Mouse (Mus musculus) heart, adult 2 months (tissue): ENCODE measurements around the gene Dynlt1f.
"Not testable (repeated sequence)": the region's sequence is repeated elsewhere in the genome, so short reads cannot be mapped to it uniquely, and the experiment has no call there.

Experiments used
- CTCF ChIP-seq: fragments of 200-600 bp; IDR thresholded peaks from 2 replicates; pipeline ENCODE4 v1.8.1; 2022; ENCODE audit warnings: antibody characterized with exemption, mild to moderate bottlenecking, moderate library complexity
- EP300 ChIP-seq: fragments of 200-500 bp; IDR thresholded peaks from 2 replicates; pipeline ENCODE4 v1.6.1; 2011; ENCODE audit warnings: low read depth, low read length, control low read depth; ENCODE audit not compliant: insufficient read depth
- POLR2A ChIP-seq: fragments of 200-500 bp; IDR thresholded peaks from 2 replicates; pipeline ENCODE4 v1.6.1; 2011; ENCODE audit warnings: mild to moderate bottlenecking, low read depth, low read length, control low read depth; ENCODE audit not compliant: insufficient read depth

- not testable (repeated sequence) for TF ChIP-seq CTCF, POLR2A, EP300
These were observed 18.6 kb upstream of the Dynlt1f start for GRCm38 (mm10) chr17:6674297-6674696.
